Mouse (Mus musculus) cerebellum, adult 11-12 months (tissue): Measurements from ENCODE around the gene Cisd2.

Source experiments
- DNase-seq: peaks from one replicate; pipeline ENCODE4 v3.0.0; 2022

Cisd2 gene

DNA sequence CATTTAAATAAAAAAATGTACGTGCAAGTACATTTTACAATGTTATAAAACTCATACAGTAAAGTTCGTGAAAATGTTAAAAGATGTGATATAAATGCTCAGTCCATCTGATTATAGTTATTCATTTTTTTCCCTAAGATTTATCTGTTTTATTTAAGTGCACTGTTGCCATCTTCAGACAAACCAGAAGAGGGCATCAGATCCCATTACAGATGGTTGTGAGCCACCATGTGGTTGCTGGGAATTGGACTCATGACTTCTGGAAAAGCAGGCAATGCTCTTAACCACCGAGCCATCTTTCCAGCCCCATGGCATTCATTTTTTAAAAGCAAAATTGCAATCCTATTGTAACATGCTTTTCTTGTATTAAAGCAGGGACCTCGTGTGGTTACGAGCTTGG, 14.5 kb downstream of the Cisd2 start:
- no peak for DNase-seq

DNA sequence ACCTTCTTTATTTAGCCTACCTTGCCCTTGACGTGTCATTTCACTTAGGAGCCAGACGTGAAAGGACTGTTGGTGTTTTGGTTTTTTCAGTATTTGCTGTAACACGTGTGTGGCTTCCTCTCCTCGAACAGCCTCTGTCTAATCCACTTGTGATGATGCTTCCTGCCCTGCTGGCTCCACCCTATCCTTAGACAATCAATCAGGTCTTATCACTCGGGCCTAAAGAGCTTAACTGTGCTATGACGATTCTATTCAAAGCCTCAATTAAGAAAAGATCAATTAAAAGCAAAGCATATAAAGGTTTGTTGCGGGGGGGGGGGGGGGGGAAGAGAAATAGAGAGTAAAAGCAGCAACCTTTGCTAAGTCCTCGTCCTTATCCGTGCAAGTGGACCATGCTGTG, 16.4 kb downstream of the Cisd2 start:
- no peak for DNase-seq

DNA sequence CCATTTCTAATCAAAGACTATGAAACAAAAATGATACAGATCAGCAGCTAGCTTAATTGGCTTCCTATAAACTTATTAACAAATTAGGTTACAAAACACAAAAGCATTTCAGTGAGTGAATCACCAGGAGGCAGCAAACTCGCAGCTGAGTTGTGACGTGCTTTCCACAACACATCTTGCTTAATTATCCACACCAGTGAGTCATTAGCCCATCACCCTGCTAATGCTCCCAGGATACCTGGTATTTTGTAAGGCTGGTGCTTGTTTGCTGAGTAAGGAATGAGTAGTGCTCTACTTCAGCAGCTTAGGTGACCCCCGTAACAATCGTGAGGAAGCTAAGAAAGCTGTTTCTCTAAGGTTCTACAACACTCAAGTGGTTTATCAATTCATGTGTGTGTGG, 19.1 kb downstream of the Cisd2 start:
- DNase-seq: no peak

DNA sequence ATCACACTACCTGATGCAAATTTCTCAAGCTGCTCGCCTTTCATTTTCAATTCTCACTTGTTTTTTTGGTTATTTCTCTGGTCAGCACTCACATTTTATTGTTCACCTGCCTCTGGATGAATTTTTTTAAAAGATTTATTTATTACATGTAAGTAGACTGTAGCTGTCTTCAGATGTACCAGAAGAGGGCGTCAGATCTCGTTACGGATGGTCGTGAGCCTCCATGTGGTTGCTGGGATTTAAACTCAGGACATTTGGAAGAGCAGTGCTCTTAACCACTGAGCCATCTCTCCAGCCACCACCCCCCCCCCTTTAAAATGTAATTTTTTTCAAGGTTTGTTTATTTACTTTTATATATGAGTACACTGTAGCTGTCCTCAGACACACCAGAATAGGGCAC, 19.9 kb downstream of the Cisd2 start:
- no peak for DNase-seq

DNA sequence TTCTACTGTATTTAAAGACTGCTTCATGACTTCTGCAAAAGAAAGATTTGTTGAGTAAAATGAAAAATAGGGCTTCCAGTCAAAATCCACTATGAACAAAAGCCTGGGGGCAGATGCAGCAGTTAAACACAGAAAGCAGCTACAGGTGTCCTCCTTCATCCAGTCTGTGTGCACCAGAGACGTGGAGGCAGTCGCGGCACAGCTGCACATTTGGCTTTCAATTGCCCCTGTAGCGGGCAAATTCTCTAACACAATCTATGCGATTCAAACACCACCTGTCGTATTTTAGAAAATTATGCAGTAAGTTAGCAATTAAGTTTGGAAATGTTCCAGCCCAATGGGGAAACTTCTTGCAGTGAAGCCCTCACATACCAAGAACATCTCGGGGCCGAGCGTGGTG, 20.5 kb downstream of the Cisd2 start:
- no peak for DNase-seq

DNA sequence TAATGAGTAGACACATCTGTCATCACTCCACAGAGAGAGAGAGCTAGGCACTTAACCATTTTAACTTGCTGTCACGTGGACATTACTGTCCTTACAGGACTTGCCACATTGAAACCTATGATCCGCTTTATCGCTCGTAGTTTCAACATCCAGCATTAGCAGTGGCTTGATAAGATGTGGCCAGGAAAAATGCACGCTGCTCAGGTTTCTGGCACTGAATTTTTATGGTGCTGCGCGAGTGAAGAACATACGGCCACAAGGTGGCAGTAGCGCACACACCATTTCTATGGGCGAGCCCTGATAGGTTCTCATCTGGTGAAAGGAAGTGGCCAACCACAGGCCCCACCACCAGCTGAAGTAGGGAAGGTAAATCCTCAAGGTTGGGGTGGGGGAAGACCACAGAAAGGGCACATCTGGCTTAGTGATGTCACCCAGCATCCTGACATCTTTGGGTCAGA, 21.5 kb downstream of the Cisd2 start:
- peak; percentile 74 for DNase-seq

DNA sequence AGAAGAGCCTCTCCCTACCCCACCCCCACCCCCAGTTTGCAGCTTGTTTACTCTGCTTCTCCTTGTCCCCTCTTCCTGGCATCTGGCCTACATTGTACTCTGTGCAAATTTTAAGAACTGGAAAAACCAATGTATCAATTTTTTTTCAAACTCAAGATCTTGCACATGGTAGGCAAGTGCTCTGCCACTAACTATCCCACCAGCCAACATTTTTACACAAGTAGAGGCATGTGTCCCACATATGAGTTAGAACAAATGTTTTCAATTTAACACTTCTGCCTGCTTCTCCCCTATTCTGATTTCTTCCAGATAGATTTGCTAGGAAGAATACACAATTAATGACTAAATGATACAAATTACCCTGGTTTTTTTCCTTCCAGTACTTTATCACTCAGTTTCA, 26.6 kb downstream of the Cisd2 start:
- DNase-seq: no peak

DNA sequence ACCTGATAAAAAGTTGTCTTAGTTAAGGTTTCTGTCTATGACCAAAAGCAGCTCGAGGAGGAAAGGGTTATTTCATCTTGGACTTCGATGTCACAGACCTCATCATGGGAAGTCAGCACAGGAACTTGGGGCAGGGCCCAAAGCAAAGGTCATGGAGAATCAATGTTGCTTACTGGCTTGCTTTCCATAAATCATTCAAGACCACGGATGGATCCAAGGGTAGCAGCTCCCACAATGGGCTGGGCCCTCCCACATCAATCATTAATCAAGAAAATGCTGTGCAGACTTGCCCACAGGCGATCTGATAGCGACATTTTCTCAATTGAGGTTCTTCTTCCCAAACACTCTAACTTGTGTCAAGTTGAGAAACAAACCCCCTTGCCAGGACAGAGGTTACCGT, 27.6 kb downstream of the Cisd2 start:
- DNase-seq: no peak

DNA sequence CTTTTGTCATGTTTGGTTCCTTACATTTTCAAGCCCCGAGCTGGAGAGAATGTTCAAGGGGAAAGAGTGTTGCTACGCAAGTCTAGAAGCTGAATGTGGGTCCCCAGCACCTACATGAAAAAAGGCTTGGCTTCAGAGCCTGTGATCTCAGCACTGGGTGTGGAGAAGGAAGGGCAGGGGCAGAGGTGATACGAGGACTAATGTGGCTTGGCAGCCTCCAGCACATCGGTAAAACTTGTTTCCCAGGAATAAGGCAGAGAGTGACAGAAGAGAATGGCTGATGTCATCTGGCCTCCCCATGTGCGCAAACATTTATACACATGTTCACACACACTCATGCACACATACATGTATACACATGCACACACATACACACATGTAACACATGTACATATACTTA, 28.6 kb downstream of the Cisd2 start:
- DNase-seq: no peak

DNA sequence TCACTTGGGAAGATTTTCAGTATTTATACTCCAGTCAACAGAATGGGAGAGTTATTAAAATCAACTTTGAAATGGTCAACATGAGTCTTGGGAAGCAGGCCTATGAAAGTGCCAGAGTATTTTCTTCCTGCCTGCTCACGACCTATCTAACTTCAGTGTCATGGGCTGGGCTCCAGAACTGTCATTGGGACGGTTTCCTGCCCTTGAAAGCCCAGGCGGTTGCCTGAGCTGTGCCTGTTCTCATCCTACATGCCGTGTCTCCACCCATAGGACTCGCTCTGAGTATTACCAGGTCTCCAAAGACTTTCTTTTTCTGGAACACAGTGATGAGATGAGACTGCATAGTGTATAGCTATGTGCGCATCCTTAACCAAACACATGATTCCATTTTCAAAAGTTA, 30.5 kb downstream of the Cisd2 start:
- no peak for DNase-seq

DNA sequence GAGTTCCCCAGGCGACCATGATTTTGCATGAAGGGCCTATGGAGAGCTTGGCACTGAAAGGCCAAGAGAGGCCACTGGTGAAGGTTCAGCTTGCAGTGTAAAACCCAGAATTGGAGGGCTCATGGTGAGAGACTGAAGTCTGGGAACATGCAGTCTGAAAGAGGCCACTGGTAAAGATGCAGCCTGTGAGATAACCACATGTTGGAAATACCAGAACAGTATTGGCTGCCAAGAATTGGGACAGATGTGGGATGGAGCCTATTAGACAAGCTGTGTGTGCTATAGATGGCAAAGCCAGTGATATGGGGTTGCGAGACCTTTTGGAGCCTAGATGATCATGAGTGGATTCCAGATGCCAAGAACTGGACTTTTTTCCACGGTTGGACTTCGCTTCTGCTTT, 43.9 kb downstream of the Cisd2 start:
- no peak for DNase-seq

DNA sequence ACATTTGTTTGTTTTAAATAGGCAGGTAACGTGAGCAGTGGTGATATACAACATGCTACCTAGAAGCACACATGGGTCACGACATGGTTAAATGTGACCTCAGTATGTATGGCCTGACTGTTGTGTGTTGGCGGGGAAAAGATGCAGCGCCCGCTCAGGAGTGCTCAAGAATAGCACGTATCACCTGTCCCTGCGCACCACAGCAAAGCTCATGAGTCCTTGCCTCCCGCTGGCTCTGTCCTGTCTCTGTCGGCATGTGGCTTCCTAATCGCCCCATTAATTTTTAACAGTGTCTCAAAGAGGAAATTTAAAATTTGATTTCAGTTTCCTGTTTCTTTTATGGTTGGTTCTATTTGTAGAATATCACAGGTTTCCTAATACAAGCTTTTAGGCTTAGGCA, 46.3 kb downstream of the Cisd2 start:
- no peak for DNase-seq

DNA sequence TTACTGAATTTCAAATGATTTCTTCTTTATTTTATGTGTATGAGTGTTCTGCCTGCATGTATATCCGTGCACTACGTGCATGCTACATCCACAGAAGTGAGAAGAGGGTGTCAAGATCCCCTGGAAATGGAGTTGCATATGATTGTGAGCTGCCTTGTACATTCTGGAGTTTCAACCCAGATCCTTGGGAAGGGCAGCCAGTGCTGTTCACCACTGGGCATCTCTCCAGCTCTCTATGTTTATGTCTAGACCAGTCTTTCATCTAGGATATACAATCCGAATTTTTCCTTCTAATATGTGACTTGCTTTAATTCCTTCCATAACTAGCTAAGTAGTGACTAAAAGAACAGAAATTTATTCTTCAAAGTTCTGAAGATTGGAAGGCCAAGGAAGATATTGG, 47.9 kb downstream of the Cisd2 start:
- no peak for DNase-seq

DNA sequence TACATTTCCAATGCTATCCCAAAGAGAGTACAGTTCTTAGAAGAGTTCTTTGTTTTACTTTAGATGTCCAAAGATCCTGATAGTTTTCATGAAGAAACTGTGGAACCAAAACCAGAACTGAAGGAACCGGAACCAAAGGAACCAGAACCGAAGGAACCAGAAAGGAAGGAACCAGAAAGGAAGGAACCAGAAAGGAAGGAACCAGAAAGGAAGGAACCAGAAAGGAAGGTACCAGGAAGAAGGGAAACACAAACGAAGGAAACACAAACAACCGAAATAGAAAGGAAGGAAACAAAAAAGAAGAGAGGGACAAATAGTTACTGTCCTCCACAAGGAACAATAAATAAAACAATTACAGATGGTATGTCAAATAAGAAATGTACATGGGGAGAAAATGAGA, 66.3 kb downstream of the Cisd2 start:
- DNase-seq: no peak
